Mouse (Mus musculus) intestine, postnatal 0 days (tissue): ENCODE results near the gene Odaph. TPM values are rescaled to one million over a fixed set of nuclear protein-coding genes. Genes with fewer than 3 reads are reported as not detected.
A peak's percentile ranks its signal among the peaks of the same experiment; 100 is the strongest.

Experiments
- ATAC-seq: fragments of 200-750 bp; cut with Nextera tagmentation; 2 replicates; pipeline ENCODE4 v1.8.0; 2017; ENCODE audit warnings: mild to moderate bottlenecking, moderate TSS enrichment, moderate library complexity
- H3K27ac ChIP-seq: fragments of 300-500 bp; sonication (generic); 2 replicates; pipeline ENCODE4 v1.5.1; 2014; ENCODE audit warnings: mild to moderate bottlenecking, low read depth, low read length, moderate library complexity
- H3K27me3 ChIP-seq: fragments of 300-500 bp; sonication (generic); replicated peaks from 2 replicates; pipeline ENCODE4 v1.6.1; 2014; ENCODE audit warnings: low read length, mixed read lengths; ENCODE audit not compliant: control insufficient read depth, insufficient read depth
- H3K36me3 ChIP-seq: fragments of 300-500 bp; sonication (generic); 2 replicates; pipeline ENCODE4 v1.6.1; 2014; ENCODE audit warnings: mild to moderate bottlenecking, moderate library complexity; ENCODE audit not compliant: control insufficient read depth, insufficient read depth
- H3K4me1 ChIP-seq: fragments of 300-500 bp; sonication (generic); replicated peaks from 2 replicates; pipeline ENCODE4 v1.6.1; 2014; ENCODE audit warnings: antibody characterized with exemption, low read length, mixed read lengths; ENCODE audit not compliant: control insufficient read depth, insufficient read depth
- H3K4me2 ChIP-seq: fragments of 300-500 bp; sonication (generic); replicated peaks from 2 replicates; pipeline ENCODE4 v1.6.1; 2014; ENCODE audit warnings: low read depth, mild to moderate bottlenecking, moderate library complexity
- H3K4me3 ChIP-seq: fragments of 300-500 bp; sonication (generic); 2 replicates; pipeline ENCODE4 v1.5.1; 2014; ENCODE audit warnings: low read depth, low read length
- H3K9ac ChIP-seq: fragments of 300-500 bp; sonication (generic); 2 replicates; pipeline ENCODE4 v1.6.1; 2014; ENCODE audit warnings: mild to moderate bottlenecking, low read depth, low read length
- H3K9me3 ChIP-seq: fragments of 300-500 bp; sonication (generic); 2 replicates; pipeline ENCODE4 v1.6.1; 2016; ENCODE audit warnings: mixed run types; ENCODE audit not compliant: control insufficient read depth
- CTCF ChIP-seq: sonication (generic); IDR thresholded peaks from 2 replicates; pipeline ENCODE4 v1.5.1; 2016; ENCODE audit warnings: low read depth, mild to moderate bottlenecking, control low read depth, antibody characterized with exemption, moderate library complexity
- WGBS: fragments of 180-500 bp; shearing (Covaris S2); extraction: QIAGEN DNeasy Blood & Tissue Kit; methylation state at CpG from one replicate; pipeline ENCODE4 v1.1.7; 2014; 5-methylcytosine and 5-hydroxymethylcytosine counted together
- polyA plus RNA-seq: library from polyadenylated mRNA; unstranded; fragments of >200 nt; fragmentation: Nextera tagmentation; extraction: Ambion mirVana; gene quantifications from 2 replicates; pipeline ENCODE4 v1.2.1, GENCODE M21; 2015

Gene Odaph
- polyA plus RNA-seq, 1 experiment from 2014 or later: not detected

DNA sequence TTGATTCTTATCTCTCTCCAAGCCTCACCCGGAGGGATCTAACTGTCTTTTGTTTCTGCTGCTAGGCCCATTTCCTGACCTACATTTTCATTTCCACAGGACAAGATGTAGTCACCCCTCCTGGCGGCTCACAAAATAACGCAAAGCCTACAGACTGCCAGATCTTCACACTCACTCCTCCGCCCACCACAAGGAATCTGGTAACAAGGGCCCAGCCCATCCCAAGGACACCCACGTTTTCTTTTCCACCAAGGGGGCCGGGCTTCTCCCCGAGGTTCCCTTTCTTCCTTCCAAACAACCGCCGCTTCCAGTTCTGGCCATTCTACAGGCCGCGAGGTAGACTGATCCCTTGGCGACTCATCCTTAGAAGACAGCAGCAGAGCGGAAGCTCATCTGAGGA is 7.3 kb downstream of the Odaph start:
- Histone ChIP-seq H3K36me3 (no peaks in the 10 kb centered on the region), H3K9me3 (no peaks in the 10 kb centered on the region), H3K27ac (no peak overlapping the region), H3K4me1 (no peaks in the 10 kb centered on the region), H3K4me2 (no peak overlapping the region), H3K9ac (no peak overlapping the region), H3K4me3 (no peak overlapping the region), H3K27me3 (no peaks in the 10 kb centered on the region)
- no peak for ATAC-seq
- 69% methylated on average over 13 of the region's 13 CpGs for WGBS
- TF ChIP-seq CTCF: no peak

DNA sequence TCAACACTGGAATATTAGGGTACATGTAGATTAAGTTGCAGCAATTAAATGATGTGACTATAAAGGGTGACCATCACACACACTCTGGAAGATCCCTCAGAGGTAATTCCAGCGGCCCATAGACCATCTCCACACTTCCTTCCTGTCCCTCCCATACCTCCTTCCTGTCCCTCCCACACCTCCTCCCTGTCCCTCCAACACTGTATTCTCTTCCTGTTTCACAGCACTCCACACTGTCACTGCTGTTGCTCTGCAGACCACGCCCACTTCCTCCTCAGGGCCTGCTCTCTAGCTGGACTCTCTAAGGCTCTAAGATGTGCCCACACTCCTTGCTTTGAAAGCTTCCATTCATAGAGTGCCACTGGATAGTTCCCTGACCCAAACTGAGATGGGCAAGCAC is 13.5 kb downstream of the Odaph start:
- no peaks in the 10 kb centered on the region for H3K4me1 ChIP-seq
- TF ChIP-seq CTCF: no peak
- no peaks in the 10 kb centered on the region for H3K36me3 ChIP-seq
- no peaks in the 10 kb centered on the region for H3K27me3 ChIP-seq
- 64% methylated on average over 2 of the region's 2 CpGs for WGBS
- ATAC-seq: no peak
- no peak overlapping the region for H3K4me2 ChIP-seq
- H3K4me3 ChIP-seq: no peak overlapping the region
- no peak overlapping the region for H3K27ac ChIP-seq
- no peak overlapping the region for H3K9ac ChIP-seq
- H3K9me3 ChIP-seq: no peaks in the 10 kb centered on the region

DNA sequence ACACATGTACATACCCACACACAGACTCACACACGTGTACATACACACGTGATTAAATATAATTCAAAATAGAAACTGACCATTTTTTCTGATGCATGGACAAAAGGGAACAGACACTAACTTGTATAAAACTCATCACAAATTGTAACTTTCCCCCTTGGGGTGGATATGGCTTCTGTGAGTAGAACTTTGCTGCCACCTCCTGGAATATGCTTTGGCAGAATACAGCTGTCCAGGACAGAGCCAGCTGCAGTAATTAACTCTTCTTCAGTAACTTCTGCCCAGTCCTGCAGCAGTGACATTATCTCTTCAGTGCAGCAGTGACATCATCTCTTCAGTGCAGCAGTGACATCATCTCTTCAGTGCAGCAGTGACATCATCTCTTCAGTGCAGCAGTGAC is 15.7 kb downstream of the Odaph start:
- WGBS: 51% methylated on average over 2 of the region's 2 CpGs
- Histone ChIP-seq H3K4me2 (no peak overlapping the region), H3K36me3 (no peaks in the 10 kb centered on the region), H3K9ac (no peak overlapping the region), H3K4me1 (no peaks in the 10 kb centered on the region), H3K27me3 (no peaks in the 10 kb centered on the region), H3K4me3 (no peak overlapping the region), H3K27ac (no peak overlapping the region), H3K9me3 (no peaks in the 10 kb centered on the region)
- ATAC-seq: no peak
- peak; percentile 84 for TF ChIP-seq CTCF

DNA sequence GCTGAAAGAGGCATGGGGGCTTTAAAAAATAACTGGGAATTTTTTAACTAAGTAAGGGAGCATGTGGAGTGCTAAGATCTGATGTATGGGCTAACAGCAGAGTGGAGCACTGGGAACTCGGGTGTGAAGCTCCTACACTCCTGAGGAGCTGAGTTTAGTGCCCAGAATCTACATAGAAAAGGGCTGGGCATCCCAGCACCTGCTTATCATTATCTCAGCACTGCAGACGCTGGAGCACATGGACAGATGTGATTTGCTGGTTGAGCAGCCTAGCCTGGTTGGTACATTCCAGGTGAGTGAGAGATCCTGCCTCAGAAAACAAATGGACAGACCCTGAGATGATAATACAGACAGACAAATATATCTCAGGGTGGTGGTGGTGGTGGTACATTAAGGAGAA is 22.6 kb downstream of the Odaph start:
- H3K36me3 ChIP-seq: no peaks in the 10 kb centered on the region
- no peaks in the 10 kb centered on the region for H3K4me1 ChIP-seq
- no peak for ATAC-seq
- H3K9ac ChIP-seq: no peak overlapping the region
- no peak for TF ChIP-seq CTCF
- H3K27ac ChIP-seq: no peak overlapping the region
- WGBS: 33% methylated on average over 2 of the region's 2 CpGs
- no peaks in the 10 kb centered on the region for H3K27me3 ChIP-seq
- no peak overlapping the region for H3K4me2 ChIP-seq
- no peak overlapping the region for H3K4me3 ChIP-seq
- no peaks in the 10 kb centered on the region for H3K9me3 ChIP-seq

DNA sequence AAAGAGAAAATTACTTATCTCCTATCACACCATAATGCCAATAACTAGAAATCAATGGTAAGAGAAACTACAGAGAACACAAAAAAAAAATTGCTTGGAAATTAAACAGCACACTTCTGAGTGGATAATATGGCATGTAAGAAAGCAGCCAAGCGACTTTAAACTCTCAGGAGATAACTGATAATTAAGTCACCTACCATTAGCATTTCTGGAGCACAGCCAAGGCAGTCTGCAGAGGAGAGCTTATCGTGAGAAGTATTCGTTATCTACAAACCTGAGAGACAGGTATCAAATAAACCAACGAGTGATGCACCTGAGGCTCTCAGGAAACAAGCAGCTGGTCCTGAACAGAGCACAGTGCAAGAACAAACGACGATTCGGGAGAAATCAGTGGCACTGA is 24.5 kb downstream of the Odaph start:
- Histone ChIP-seq H3K9ac (no peak overlapping the region), H3K27ac (no peak overlapping the region), H3K9me3 (no peaks in the 10 kb centered on the region), H3K4me1 (no peaks in the 10 kb centered on the region), H3K36me3 (no peaks in the 10 kb centered on the region), H3K27me3 (no peaks in the 10 kb centered on the region), H3K4me3 (no peak overlapping the region), H3K4me2 (no peak overlapping the region)
- no peak for TF ChIP-seq CTCF
- WGBS: 27% methylated on average over 7 of the region's 7 CpGs
- ATAC-seq: no peak

DNA sequence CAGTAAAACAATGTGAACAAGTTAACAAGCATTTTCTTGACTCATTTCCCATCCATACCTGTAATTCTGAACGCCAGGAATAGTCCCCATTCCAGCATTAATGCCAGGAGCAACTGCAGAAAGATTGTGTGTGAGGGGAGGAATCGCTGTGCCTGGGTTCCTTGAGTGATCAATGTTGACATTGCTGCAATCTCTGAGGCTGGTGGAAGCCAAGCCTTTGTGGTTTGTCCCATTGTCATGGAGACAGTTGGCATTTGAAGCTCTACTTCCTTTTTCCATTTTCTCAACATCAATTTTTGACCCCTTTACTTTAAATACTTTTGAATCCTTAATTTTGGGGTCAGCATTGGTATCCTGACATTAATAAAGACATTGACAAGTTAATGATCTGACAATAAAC is 32.7 kb downstream of the Odaph start:
- H3K9me3 ChIP-seq: no peaks in the 10 kb centered on the region
- H3K36me3 ChIP-seq: no peaks in the 10 kb centered on the region
- no peak overlapping the region for H3K27ac ChIP-seq
- no peak overlapping the region for H3K4me3 ChIP-seq
- H3K9ac ChIP-seq: no peak overlapping the region
- TF ChIP-seq CTCF: no peak
- no peaks in the 10 kb centered on the region for H3K27me3 ChIP-seq
- no peaks in the 10 kb centered on the region for H3K4me1 ChIP-seq
- no peak overlapping the region for H3K4me2 ChIP-seq
- 50% methylated on average over 2 of the region's 2 CpGs for WGBS
- ATAC-seq: no peak
